Mouse (Mus musculus) spleen, adult 2 months (tissue): ENCODE measurements at regions not wholly inside any gene's neighbourhood (a gene's known extent, or its start where the extent isn't known, plus 50 kb on each side); places are given as distances from the start of the nearest gene placed in this dataset.

Source experiments
- CTCF ChIP-seq: fragments of 200-500 bp; IDR thresholded peaks from 2 replicates; pipeline ENCODE4 v1.5.1; 2011; ENCODE audit warnings: mild to moderate bottlenecking, inconsistent platforms; ENCODE audit not compliant: insufficient read depth, insufficient read length, insufficient replicate concordance; ENCODE audit errors: extremely low read depth
- POLR2A ChIP-seq: fragments of 200-500 bp; IDR thresholded peaks from 2 replicates; pipeline ENCODE4 v1.6.1; 2011; ENCODE audit warnings: low read depth, low read length, inconsistent platforms

DNA sequence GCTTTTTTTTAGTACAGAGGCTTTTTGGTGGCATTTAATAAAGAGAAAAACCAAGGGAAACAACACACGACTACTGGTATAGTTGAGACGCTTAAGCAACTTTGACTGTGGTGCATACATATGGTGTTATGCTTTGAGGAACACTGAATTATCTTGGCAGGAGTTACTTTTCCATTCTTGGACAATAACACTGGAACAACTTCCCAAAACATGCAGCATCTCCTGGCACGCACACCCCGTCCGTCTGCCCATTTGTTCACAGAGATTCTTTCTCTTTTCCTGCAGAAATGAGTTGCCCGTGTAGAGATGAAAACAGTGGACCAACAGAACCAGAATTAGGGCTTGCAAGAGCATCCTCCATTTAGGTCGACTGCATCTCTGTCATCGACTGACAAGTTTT, 544.7 kb downstream of the Arl4a start:
- no peak for TF ChIP-seq POLR2A
- no peak for TF ChIP-seq CTCF
